Mouse (Mus musculus): ENCODE measurements around the gene Nptx1.

- TF ChIP-seq EP300 (IDR thresholded peaks at IDR 0.05; ENCODE audit: low read depth) (no peak), CTCF (IDR thresholded peaks at IDR 0.05; ENCODE audit: low read depth) (no peak)
These were observed 18.6 kb upstream of the Nptx1 start for GRCm38 (mm10) chr11:119566188-119566587.
